Mouse (Mus musculus) hindbrain, postnatal 0 days (tissue): ENCODE results near the gene Jak1. TPM values are rescaled to one million over a fixed set of nuclear protein-coding genes. Genes with fewer than 3 reads are reported as not detected.
"Not testable (repeated sequence)": the region's sequence is repeated elsewhere in the genome, so short reads cannot be mapped to it uniquely, and the experiment has no call there.

Experiments used
- ATAC-seq: fragments of 200-750 bp; cut with Nextera tagmentation; 2 replicates; pipeline ENCODE4 v1.8.0; 2017; ENCODE audit warnings: mild to moderate bottlenecking, moderate TSS enrichment, moderate library complexity
- DNase-seq: peaks from one replicate; pipeline ENCODE4 v3.0.0-alpha.2; 2015; ENCODE audit warnings: low spot score
- H3K27ac ChIP-seq: fragments of 300-500 bp; sonication (generic); 2 replicates; pipeline ENCODE4 v1.5.1; 2014; ENCODE audit warnings: mild to moderate bottlenecking
- H3K27me3 ChIP-seq: fragments of 300-500 bp; sonication (generic); 2 replicates; pipeline ENCODE4 v1.6.1; 2014; ENCODE audit warnings: low read length, mixed read lengths; ENCODE audit not compliant: insufficient read depth
- H3K36me3 ChIP-seq: fragments of 300-500 bp; sonication (generic); 2 replicates; pipeline ENCODE4 v1.6.1; 2014; ENCODE audit warnings: low read length, mixed read lengths; ENCODE audit not compliant: insufficient read depth
- H3K4me1 ChIP-seq: fragments of 300-500 bp; sonication (generic); 2 replicates; pipeline ENCODE4 v1.6.1; 2014; ENCODE audit warnings: antibody characterized with exemption, low read length, mixed read lengths; ENCODE audit not compliant: insufficient read depth
- H3K4me2 ChIP-seq: fragments of 300-500 bp; sonication (generic); 2 replicates; pipeline ENCODE4 v1.6.1; 2014; ENCODE audit warnings: low read depth, mild to moderate bottlenecking, low read length, moderate library complexity, mixed read lengths
- H3K4me3 ChIP-seq: fragments of 300-500 bp; sonication (generic); 2 replicates; pipeline ENCODE4 v1.5.1; 2014; ENCODE audit warnings: low read length
- H3K9ac ChIP-seq: fragments of 300-500 bp; sonication (generic); replicated peaks from 2 replicates; pipeline ENCODE4 v1.6.1; 2014; ENCODE audit warnings: mild to moderate bottlenecking, low read length, moderate library complexity, mixed read lengths
- H3K9me3 ChIP-seq: fragments of 300-500 bp; sonication (generic); 2 replicates; pipeline ENCODE4 v1.6.1; 2016; ENCODE audit warnings: low read length, mixed read lengths
- CTCF ChIP-seq: IDR thresholded peaks from 2 replicates; pipeline ENCODE4 v1.5.1; 2016; ENCODE audit warnings: antibody characterized with exemption, control low read depth, low read depth
- WGBS: fragments of 180-500 bp; shearing (Covaris S2); extraction: QIAGEN DNeasy Blood & Tissue Kit; methylation state at CpG from one replicate; pipeline ENCODE4 v1.1.7; 2014; 5-methylcytosine and 5-hydroxymethylcytosine counted together
- polyA plus RNA-seq: library from polyadenylated mRNA; unstranded; fragments of >200 nt; fragmentation: Nextera tagmentation; extraction: Ambion mirVana; gene quantifications from 2 replicates; pipeline ENCODE4 v1.2.1, GENCODE M21; 2015
- total RNA-seq: library from RNA; depleted of rRNA; stranded (reverse); fragments of >200 nt; gene quantifications from 2 replicates; pipeline ENCODE4 v1.2.3, GENCODE M21; 2014

Gene Jak1
- total and polyA plus RNA-seq, 2 experiments from 2014 or later = 63.1 to 106 TPM

- H3K27me3 ChIP-seq = no peaks in the 10 kb centered on the region
- no peak for TF ChIP-seq CTCF
- no peak for ATAC-seq
- no peak for DNase-seq
- H3K27ac ChIP-seq = no peak overlapping the region
- H3K9me3 ChIP-seq = no peaks in the 10 kb centered on the region
- no peak overlapping the region for H3K4me3 ChIP-seq
- H3K9ac ChIP-seq = no peak overlapping the region
- H3K4me1 ChIP-seq = no peaks in the 10 kb centered on the region
- WGBS = 77% methylated on average over 1 of the region's 1 CpGs
- H3K4me2 ChIP-seq = no peak overlapping the region
- no peaks in the 10 kb centered on the region for H3K36me3 ChIP-seq
Measured at GRCm38 (mm10) chr4:101282237-101282636, 17.2 kb upstream of the Jak1 start.

GRCm38 (mm10) chr4:101280119-101280518, 15.0 kb upstream of the Jak1 start:
- no peak overlapping the region for H3K4me3 ChIP-seq
- no peaks in the 10 kb centered on the region for H3K36me3 ChIP-seq
- H3K27me3 ChIP-seq = no peaks in the 10 kb centered on the region
- H3K4me1 ChIP-seq = no peaks in the 10 kb centered on the region
- ATAC-seq (no peak), DNase-seq (no peak)
- H3K27ac ChIP-seq = no peak overlapping the region
- no peak for TF ChIP-seq CTCF
- no peak overlapping the region for H3K4me2 ChIP-seq
- H3K9me3 ChIP-seq = no peaks in the 10 kb centered on the region
- WGBS = 76% methylated on average over 2 of the region's 2 CpGs
- no peak overlapping the region for H3K9ac ChIP-seq

GRCm38 (mm10) chr4:101276456-101277070, 11.5 kb upstream of the Jak1 start:
- Histone ChIP-seq H3K9ac (no peak overlapping the region), H3K36me3 (no peaks in the 10 kb centered on the region), H3K4me3 (no peak overlapping the region), H3K27me3 (no peaks in the 10 kb centered on the region), H3K4me1 (no peaks in the 10 kb centered on the region), H3K9me3 (no peaks in the 10 kb centered on the region), H3K27ac (no peak overlapping the region), H3K4me2 (no peak overlapping the region)
- no peak for ATAC-seq
- 76% methylated on average over 6 of the region's 6 CpGs for WGBS
- no peak for DNase-seq
- no peak for TF ChIP-seq CTCF

GRCm38 (mm10) chr4:101275881-101276280, 10.8 kb upstream of the Jak1 start:
- Histone ChIP-seq H3K4me3 (no peak overlapping the region), H3K9me3 (no peaks in the 10 kb centered on the region), H3K27me3 (no peaks in the 10 kb centered on the region), H3K4me1 (no peaks in the 10 kb centered on the region), H3K4me2 (no peak overlapping the region), H3K27ac (no peak overlapping the region), H3K9ac (no peak overlapping the region), H3K36me3 (no peaks in the 10 kb centered on the region)
- WGBS = 92% methylated on average over 3 of the region's 3 CpGs
- ATAC-seq (no peak), DNase-seq (no peak)
- TF ChIP-seq CTCF = no peak

GRCm38 (mm10) chr4:101270734-101271133, 5.7 kb upstream of the Jak1 start:
- H3K9me3 ChIP-seq = no peaks in the 10 kb centered on the region
- no peak for ATAC-seq

GRCm38 (mm10) chr4:101268506-101268905, 3.4 kb upstream of the Jak1 start:
- H3K9ac ChIP-seq, H3K36me3 ChIP-seq, ATAC-seq, H3K9me3 ChIP-seq, H3K4me3 ChIP-seq, H3K27me3 ChIP-seq, H3K4me2 ChIP-seq, DNase-seq, H3K4me1 ChIP-seq, H3K27ac ChIP-seq: not testable (repeated sequence)
- 74% methylated on average over 1 of the region's 1 CpGs for WGBS

More at GRCm38 (mm10) chr4:101270734-101271133, 5.7 kb upstream of the Jak1 start:
- Histone ChIP-seq H3K4me2 (no peak overlapping the region), H3K4me1 (no peaks in the 10 kb centered on the region), H3K9ac (no peak overlapping the region), H3K27ac (no peak overlapping the region), H3K27me3 (no peaks in the 10 kb centered on the region), H3K4me3 (no peak overlapping the region), H3K36me3 (no peaks in the 10 kb centered on the region)
- no peak for DNase-seq
- TF ChIP-seq CTCF = no peak
- 94% methylated on average over 3 of the region's 3 CpGs for WGBS

- ATAC-seq (no peak), DNase-seq (no peak)
- H3K4me3 ChIP-seq = peak overlapping the region; percentile 95
- no peak overlapping the region for H3K27ac ChIP-seq
- no peaks in the 10 kb centered on the region for H3K9me3 ChIP-seq
- H3K27me3 ChIP-seq = no peaks in the 10 kb centered on the region
- H3K4me2 ChIP-seq = peak overlapping the region; percentile 81
- no peaks in the 10 kb centered on the region for H3K36me3 ChIP-seq
- 31% methylated on average over 6 of the region's 7 CpGs for WGBS
- no peaks in the 10 kb centered on the region; the same call in 1 of the 2 replicates for H3K4me1 ChIP-seq
- no peak for TF ChIP-seq CTCF
- H3K9ac ChIP-seq = no peak overlapping the region
Measured at GRCm38 (mm10) chr4:101265523-101265922, 441 bp upstream of the Jak1 start.
